Mouse (Mus musculus): Measurements from ENCODE around the gene Kctd14. TPM values are rescaled to one million over a fixed set of nuclear protein-coding genes. Genes with fewer than 3 reads are reported as not detected.
A peak's percentile ranks its signal among the peaks of the same experiment; 100 is the strongest.

Gene Kctd14
- total and polyA plus RNA-seq, 2 experiments = 0.13 to 0.18 TPM

DNA sequence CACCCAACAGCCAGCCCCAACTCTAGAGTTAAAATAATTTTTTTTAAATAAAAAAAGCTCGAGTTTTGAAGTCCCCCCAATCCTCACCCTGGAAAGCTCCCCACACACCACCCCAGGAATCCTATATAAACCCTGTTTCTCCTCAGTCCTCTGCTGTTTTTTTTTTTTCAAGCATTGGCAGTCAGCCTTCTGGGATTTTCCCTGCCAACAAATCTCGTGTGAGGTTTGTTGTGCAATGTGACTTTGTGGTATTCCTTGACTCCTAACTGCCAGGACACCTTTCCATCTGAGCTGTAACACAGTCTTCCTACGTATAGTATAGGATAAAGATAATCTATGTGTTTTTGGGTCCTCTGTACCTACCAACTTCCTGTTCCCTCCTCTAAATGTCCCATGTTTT, 28.2 kb downstream of the Kctd14 start:
- peak; percentile 55 for DNase-seq (ENCODE audit: extremely low read depth, low read depth, low spot score)

GRCm38 (mm10) chr7:97480290-97480689, 29.2 kb downstream of the Kctd14 start:
- H3K27ac ChIP-seq (replicated peaks; ENCODE audit: insufficient read depth, low read depth, low read length) = no peak overlapping the region
- no peak for DNase-seq (ENCODE audit: extremely low read depth, low read depth, low spot score)
- peaks cover 5% of the 10 kb centered on the region; the same call in 1 of the 2 replicates for H3K36me3 ChIP-seq (ENCODE audit: control insufficient read depth, insufficient read depth, low read length)
- 23% methylated on average over 3 of the region's 3 CpGs for WGBS
- no peaks in the 10 kb centered on the region for H3K27me3 ChIP-seq (ENCODE audit: control insufficient read depth, insufficient read depth, low read length)
- H3K4me1 ChIP-seq (ENCODE audit: control insufficient read depth, insufficient read depth, low read length) = peaks cover 4% of the 10 kb centered on the region
- no peaks in the 10 kb centered on the region; the same call in 1 of the 2 replicates for H3K79me2 ChIP-seq (ENCODE audit: control insufficient read depth, insufficient read depth, low read length)
- TF ChIP-seq CTCF (IDR thresholded peaks at IDR 0.05; ENCODE audit: low read depth, low read length) (no peak), POLR2A (IDR thresholded peaks at IDR 0.05; ENCODE audit: extremely low read depth, insufficient read depth, low read length) (no peak)
- H3K4me3 ChIP-seq (ENCODE audit: insufficient read depth, low read depth, low read length) = peak overlapping the region; percentile 10; the same call in 1 of the 2 replicates
- H3K9ac ChIP-seq (ENCODE audit: low read depth, low read length) = no peak overlapping the region

More for the DNA sequence above, 28.2 kb downstream of the Kctd14 start:
- Histone ChIP-seq H3K4me3 (ENCODE audit: insufficient read depth, low read depth, low read length) (no peak overlapping the region), H3K4me1 (ENCODE audit: control insufficient read depth, insufficient read depth, low read length) (peaks cover 4% of the 10 kb centered on the region), H3K27me3 (ENCODE audit: control insufficient read depth, insufficient read depth, low read length) (no peaks in the 10 kb centered on the region), H3K79me2 (ENCODE audit: control insufficient read depth, insufficient read depth, low read length) (no peaks in the 10 kb centered on the region; the same call in 1 of the 2 replicates), H3K27ac (replicated peaks; ENCODE audit: insufficient read depth, low read depth, low read length) (no peak overlapping the region), H3K36me3 (ENCODE audit: control insufficient read depth, insufficient read depth, low read length) (no peaks in the 10 kb centered on the region), H3K9ac (ENCODE audit: low read depth, low read length) (no peak overlapping the region)
- 23% methylated on average over 3 of the region's 3 CpGs for WGBS
- TF ChIP-seq CTCF (IDR thresholded peaks at IDR 0.05; ENCODE audit: low read depth, low read length) (no peak), POLR2A (IDR thresholded peaks at IDR 0.05; ENCODE audit: extremely low read depth, insufficient read depth, low read length) (no peak)

DNA sequence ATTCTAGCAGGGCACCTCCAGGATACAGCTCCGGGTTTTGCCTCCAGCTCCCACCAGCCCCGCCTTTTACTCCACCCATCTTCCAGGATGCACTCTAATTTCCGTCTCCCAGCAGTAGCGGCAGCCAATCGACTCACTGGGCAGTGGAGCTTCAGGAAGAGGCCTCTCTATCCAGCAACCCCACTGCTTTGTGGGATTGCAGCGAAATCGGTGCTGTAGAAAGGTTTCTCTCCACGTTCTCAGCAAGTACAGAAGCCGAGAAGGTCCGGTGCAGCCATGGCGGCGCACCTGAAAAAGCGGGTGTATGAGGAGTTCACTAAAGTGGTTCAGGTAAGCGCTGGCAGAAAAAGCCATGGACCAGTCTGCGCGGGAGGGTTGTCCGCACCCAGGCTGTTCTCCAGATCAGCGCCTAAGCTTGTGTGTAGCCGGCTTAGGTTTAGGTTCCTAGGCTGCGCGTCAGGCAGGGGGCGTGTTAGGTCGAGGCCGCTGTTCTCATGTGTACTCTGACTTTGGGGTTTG, 29.8 kb downstream of the Kctd14 start, which contains the start of gene Ints4:
Gene Ints4 (plus strand): TSS at position 136 of the 519 bp plus-strand sequence.
- no peaks in the 10 kb centered on the region for H3K27me3 ChIP-seq (ENCODE audit: control insufficient read depth, insufficient read depth, low read length)
- TF ChIP-seq POLR2A (IDR thresholded peaks at IDR 0.05; ENCODE audit: extremely low read depth, insufficient read depth, low read length) (no peak), CTCF (IDR thresholded peaks at IDR 0.05; ENCODE audit: low read depth, low read length) (0 out of 2 replicates have a peak, but pooled peaks have one; percentile 31)
- peak within 1 kb of the TSS; percentile 57 for H3K27ac ChIP-seq (replicated peaks; ENCODE audit: insufficient read depth, low read depth, low read length)
- peak within 1 kb of the TSS; percentile 77 for H3K9ac ChIP-seq (ENCODE audit: low read depth, low read length)
- under 1% methylated on average over 24 of the region's 24 CpGs for WGBS
- H3K4me1 ChIP-seq (ENCODE audit: control insufficient read depth, insufficient read depth, low read length) = peaks cover 4% of the 10 kb centered on the region
- H3K36me3 ChIP-seq (ENCODE audit: control insufficient read depth, insufficient read depth, low read length) = peaks cover 9% of the 10 kb centered on the region; the same call in 1 of the 2 replicates
- no peaks in the 10 kb centered on the region; the same call in 1 of the 2 replicates for H3K79me2 ChIP-seq (ENCODE audit: control insufficient read depth, insufficient read depth, low read length)
- DNase-seq (ENCODE audit: extremely low read depth, low read depth, low spot score) = peak; percentile 98
- H3K4me3 ChIP-seq (ENCODE audit: insufficient read depth, low read depth, low read length) = peak within 1 kb of the TSS; percentile 82

- DNase-seq (ENCODE audit: extremely low read depth, low read depth, low spot score) = no peak
- no peak overlapping the region for H3K27ac ChIP-seq (replicated peaks; ENCODE audit: insufficient read depth, low read depth, low read length)
- WGBS = 77% methylated on average over 2 of the region's 2 CpGs
- H3K4me3 ChIP-seq (ENCODE audit: insufficient read depth, low read depth, low read length) = no peak overlapping the region
- no peak overlapping the region for H3K9ac ChIP-seq (ENCODE audit: low read depth, low read length)
- peaks cover 4% of the 10 kb centered on the region for H3K4me1 ChIP-seq (ENCODE audit: control insufficient read depth, insufficient read depth, low read length)
- peaks cover 20% of the 10 kb centered on the region for H3K36me3 ChIP-seq (ENCODE audit: control insufficient read depth, insufficient read depth, low read length)
- H3K79me2 ChIP-seq (ENCODE audit: control insufficient read depth, insufficient read depth, low read length) = no peaks in the 10 kb centered on the region; the same call in 1 of the 2 replicates
- TF ChIP-seq POLR2A (IDR thresholded peaks at IDR 0.05; ENCODE audit: extremely low read depth, insufficient read depth, low read length) = no peak
- TF ChIP-seq CTCF (IDR thresholded peaks at IDR 0.05; ENCODE audit: low read depth, low read length) = no peak
- H3K27me3 ChIP-seq (ENCODE audit: control insufficient read depth, insufficient read depth, low read length) = no peaks in the 10 kb centered on the region
Measured at GRCm38 (mm10) chr7:97483378-97483777, 32.3 kb downstream of the Kctd14 start.

DNA sequence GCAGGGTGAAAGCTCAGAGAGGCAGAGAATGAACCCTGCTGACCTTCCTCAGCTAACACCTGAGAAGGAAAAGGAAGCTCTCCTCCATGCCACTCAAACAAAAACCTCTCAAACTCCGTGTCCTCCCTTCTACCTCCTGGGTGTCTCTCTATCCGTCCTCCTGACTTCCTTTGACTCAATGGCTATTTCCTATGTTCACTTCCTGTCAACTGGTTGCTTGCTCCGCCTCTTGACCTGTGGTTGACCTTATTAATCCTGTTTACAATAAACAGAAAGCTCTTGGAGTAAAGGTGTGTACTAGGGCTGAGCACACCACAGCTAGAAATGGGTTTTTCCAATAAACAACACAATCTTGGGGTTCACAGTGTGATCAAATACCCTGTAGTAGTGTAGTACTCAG, 40.0 kb downstream of the Kctd14 start:
- H3K27me3 ChIP-seq (ENCODE audit: control insufficient read depth, insufficient read depth, low read length) = no peaks in the 10 kb centered on the region
- no peak for TF ChIP-seq CTCF (IDR thresholded peaks at IDR 0.05; ENCODE audit: low read depth, low read length)
- no peak for TF ChIP-seq POLR2A (IDR thresholded peaks at IDR 0.05; ENCODE audit: extremely low read depth, insufficient read depth, low read length)
- no peaks in the 10 kb centered on the region; the same call in 1 of the 2 replicates for H3K79me2 ChIP-seq (ENCODE audit: control insufficient read depth, insufficient read depth, low read length)
- H3K9ac ChIP-seq (ENCODE audit: low read depth, low read length) = no peak overlapping the region
- 71% methylated on average over 3 of the region's 3 CpGs for WGBS
- no peaks in the 10 kb centered on the region for H3K4me1 ChIP-seq (ENCODE audit: control insufficient read depth, insufficient read depth, low read length)
- no peak for DNase-seq (ENCODE audit: extremely low read depth, low read depth, low spot score)
- H3K27ac ChIP-seq (replicated peaks; ENCODE audit: insufficient read depth, low read depth, low read length) = no peak overlapping the region
- no peak overlapping the region for H3K4me3 ChIP-seq (ENCODE audit: insufficient read depth, low read depth, low read length)
- H3K36me3 ChIP-seq (ENCODE audit: control insufficient read depth, insufficient read depth, low read length) = peaks cover 34% of the 10 kb centered on the region

- Histone ChIP-seq H3K27me3 (ENCODE audit: control insufficient read depth, insufficient read depth, low read length) (no peaks in the 10 kb centered on the region), H3K4me1 (ENCODE audit: control insufficient read depth, insufficient read depth, low read length) (no peaks in the 10 kb centered on the region), H3K9ac (ENCODE audit: low read depth, low read length) (no peak overlapping the region), H3K36me3 (ENCODE audit: control insufficient read depth, insufficient read depth, low read length) (peaks cover 29% of the 10 kb centered on the region), H3K79me2 (ENCODE audit: control insufficient read depth, insufficient read depth, low read length) (no peaks in the 10 kb centered on the region; the same call in 1 of the 2 replicates), H3K27ac (replicated peaks; ENCODE audit: insufficient read depth, low read depth, low read length) (no peak overlapping the region), H3K4me3 (ENCODE audit: insufficient read depth, low read depth, low read length) (no peak overlapping the region)
- WGBS = 93% methylated on average over 4 of the region's 4 CpGs
- TF ChIP-seq CTCF (IDR thresholded peaks at IDR 0.05; ENCODE audit: low read depth, low read length) (no peak), POLR2A (IDR thresholded peaks at IDR 0.05; ENCODE audit: extremely low read depth, insufficient read depth, low read length) (no peak)
- no peak for DNase-seq (ENCODE audit: extremely low read depth, low read depth, low spot score)
Measured at GRCm38 (mm10) chr7:97492420-97492819, 41.3 kb downstream of the Kctd14 start.
